Mouse (Mus musculus): ENCODE measurements around the gene Nucb1. TPM values are rescaled to one million over a fixed set of nuclear protein-coding genes. Genes with fewer than 3 reads are reported as not detected.
A peak's percentile ranks its signal among the peaks of the same experiment; 100 is the strongest.

Gene Nucb1
- total and polyA plus RNA-seq, 3 experiments = 127 to 409 (median 408) TPM

DNA sequence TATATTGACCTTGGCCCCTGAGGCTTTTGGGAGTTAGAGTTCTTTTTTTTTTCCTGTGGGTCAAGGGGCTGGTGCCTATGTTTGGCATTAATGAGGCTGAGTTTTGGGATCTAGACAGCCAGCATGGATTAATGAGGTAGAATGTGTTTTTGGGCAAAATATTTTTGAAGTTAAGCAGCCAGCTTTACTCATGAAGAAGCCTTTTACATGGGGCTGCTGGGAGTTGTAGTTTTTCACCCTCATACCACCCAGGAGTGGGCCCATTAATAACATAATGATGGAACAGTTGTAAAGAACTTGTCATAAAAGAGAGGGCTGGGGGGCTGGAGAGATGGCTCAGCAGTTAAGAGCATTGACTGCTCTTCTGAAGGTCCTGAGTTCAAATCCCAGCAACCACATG lies 63.6 kb downstream of the Nucb1 start:
- peaks cover 82% of the 10 kb centered on the region for H3K36me3 ChIP-seq (replicated peaks)
- H3K4me3 ChIP-seq (ENCODE audit: low read depth, low read length) = no peak overlapping the region
- no peak for ATAC-seq (ENCODE audit: extremely low read depth, insufficient number of reproducible peaks, low FRiP score, poor library complexity, severe bottlenecking)
- no peaks in the 10 kb centered on the region for H3K27me3 ChIP-seq (ENCODE audit: insufficient read depth, low read length)
- no peaks in the 10 kb centered on the region for H3K9me3 ChIP-seq (replicated peaks)
- TF ChIP-seq GATA1 (IDR thresholded peaks at IDR 0.05; ENCODE audit: borderline replicate concordance, low read length) (no peak), POLR2AphosphoS5 (IDR thresholded peaks at IDR 0.05; ENCODE audit: insufficient replicate concordance, low read depth, low read length) (no peak), TAL1 (conservative IDR thresholded peaks at IDR 0.05; ENCODE audit: low read depth, low read length) (no peak), CTCF (IDR thresholded peaks at IDR 0.05; ENCODE audit: low read depth, low read length) (no peak), GATA2 (IDR thresholded peaks at IDR 0.05; ENCODE audit: borderline replicate concordance, low read depth, low read length) (no peak)
- DNase-seq (ENCODE audit: low spot score) = no peak
- H3K4me1 ChIP-seq (ENCODE audit: insufficient read depth, low read depth, low read length) = peaks cover 46% of the 10 kb centered on the region

GRCm38 (mm10) chr7:45443526-45444420 lies 66.4 kb downstream of the Nucb1 start:
- peaks cover 89% of the 10 kb centered on the region for H3K36me3 ChIP-seq (replicated peaks)
- no peak for TF ChIP-seq GATA1 (IDR thresholded peaks at IDR 0.05; ENCODE audit: borderline replicate concordance, low read length)
- peak; percentile 66; the same call in 1 of the 2 replicates for TF ChIP-seq TAL1 (conservative IDR thresholded peaks at IDR 0.05; ENCODE audit: low read depth, low read length)
- no peaks in the 10 kb centered on the region for H3K9me3 ChIP-seq (replicated peaks)
- ATAC-seq (ENCODE audit: extremely low read depth, insufficient number of reproducible peaks, low FRiP score, poor library complexity, severe bottlenecking) (peak; percentile 78), DNase-seq (ENCODE audit: low spot score) (no peak)
- peaks cover 39% of the 10 kb centered on the region for H3K4me1 ChIP-seq (ENCODE audit: insufficient read depth, low read depth, low read length)
- no peak overlapping the region for H3K4me3 ChIP-seq (ENCODE audit: low read depth, low read length)
- H3K27me3 ChIP-seq (ENCODE audit: insufficient read depth, low read length) = no peaks in the 10 kb centered on the region

Other genes with a start within 250 kb of the Nucb1 start
Only the 20 nearest of the 34 such genes appear.
- gene Snrnp70, start 114.7 kb downstream of the Nucb1 start, total RNA-seq (2014; fragmentation: Nextera tagmentation) = 154 and 174 TPM in 2 replicates
- gene Snrnp70, start 114.7 kb downstream of the Nucb1 start, total RNA-seq (2017) = 319 and 333 TPM in 2 replicates
- 754 and 1,054 TPM in 2 replicates for gene Snrnp70, start 114.7 kb downstream of the Nucb1 start, polyA plus RNA-seq (2012)
- gene Kcna7, start 104.8 kb downstream of the Nucb1 start, total RNA-seq (2014; fragmentation: Nextera tagmentation) = not detected in 2 replicates
- gene Kcna7, start 104.8 kb downstream of the Nucb1 start, total RNA-seq (2017) = 0.05 TPM in 1 of 2 replicates, not detected in the other
- not detected in 2 replicates for gene Kcna7, start 104.8 kb downstream of the Nucb1 start, polyA plus RNA-seq (2012)
- not detected in 2 replicates for gene Ntf5, start 96.7 kb downstream of the Nucb1 start, total RNA-seq (2014; fragmentation: Nextera tagmentation)
- gene Ntf5, start 96.7 kb downstream of the Nucb1 start, total RNA-seq (2017) = 0.23 and 0.60 TPM in 2 replicates
- gene Ntf5, start 96.7 kb downstream of the Nucb1 start, polyA plus RNA-seq (2012) = 0.16 and 0.33 TPM in 2 replicates
- gene Lhb, start 89.6 kb downstream of the Nucb1 start, total RNA-seq (2014; fragmentation: Nextera tagmentation) = not detected in 2 replicates
- gene Lhb, start 89.6 kb downstream of the Nucb1 start, total RNA-seq (2017) = not detected in 2 replicates
- gene Lhb, start 89.6 kb downstream of the Nucb1 start, polyA plus RNA-seq (2012) = not detected in 2 replicates
- gene Gys1, start 75.6 kb downstream of the Nucb1 start, total RNA-seq (2014; fragmentation: Nextera tagmentation) = 39.4 and 44.8 TPM in 2 replicates
- 18.8 and 22.1 TPM in 2 replicates for gene Gys1, start 75.6 kb downstream of the Nucb1 start, total RNA-seq (2017)
- gene Gys1, start 75.6 kb downstream of the Nucb1 start, polyA plus RNA-seq (2012) = 34.3 and 36.7 TPM in 2 replicates
- 255 and 345 TPM in 2 replicates for gene Ruvbl2, start 72.3 kb downstream of the Nucb1 start, total RNA-seq (2014; fragmentation: Nextera tagmentation)
- gene Ruvbl2, start 72.3 kb downstream of the Nucb1 start, total RNA-seq (2017) = 139 and 167 TPM in 2 replicates
- 639 and 877 TPM in 2 replicates for gene Ruvbl2, start 72.3 kb downstream of the Nucb1 start, polyA plus RNA-seq (2012)
- gene Ftl1, start 50.5 kb downstream of the Nucb1 start, total RNA-seq (2014; fragmentation: Nextera tagmentation) = 2,893 and 3,214 TPM in 2 replicates
- 4,307 and 4,361 TPM in 2 replicates for gene Ftl1, start 50.5 kb downstream of the Nucb1 start, total RNA-seq (2017)
- 6,399 and 6,975 TPM in 2 replicates for gene Ftl1, start 50.5 kb downstream of the Nucb1 start, polyA plus RNA-seq (2012)
- 68.8 and 93.1 TPM in 2 replicates for gene Bax, start 43.5 kb downstream of the Nucb1 start, total RNA-seq (2014; fragmentation: Nextera tagmentation)
- 87.2 and 97.2 TPM in 2 replicates for gene Bax, start 43.5 kb downstream of the Nucb1 start, total RNA-seq (2017)
- 287 and 342 TPM in 2 replicates for gene Bax, start 43.5 kb downstream of the Nucb1 start, polyA plus RNA-seq (2012)
- gene Tulp2, start 28.5 kb downstream of the Nucb1 start, total RNA-seq (2014; fragmentation: Nextera tagmentation) = 0.98 and 1.1 TPM in 2 replicates
- gene Tulp2, start 28.5 kb downstream of the Nucb1 start, total RNA-seq (2017) = 0.23 and 0.49 TPM in 2 replicates
- 1.0 and 1.7 TPM in 2 replicates for gene Tulp2, start 28.5 kb downstream of the Nucb1 start, polyA plus RNA-seq (2012)
- gene Gm45808, start 23.6 kb downstream of the Nucb1 start, total RNA-seq (2014; fragmentation: Nextera tagmentation) = not detected in 2 replicates
- gene Gm45808, start 23.6 kb downstream of the Nucb1 start, total RNA-seq (2017) = not detected in 2 replicates
- gene Gm45808, start 23.6 kb downstream of the Nucb1 start, polyA plus RNA-seq (2012) = not detected in 2 replicates
- 17.7 and 18.0 TPM in 2 replicates for gene Dhdh, start 21.6 kb downstream of the Nucb1 start, total RNA-seq (2014; fragmentation: Nextera tagmentation)
- 4.8 and 6.8 TPM in 2 replicates for gene Dhdh, start 21.6 kb downstream of the Nucb1 start, total RNA-seq (2017)
- gene Dhdh, start 21.6 kb downstream of the Nucb1 start, polyA plus RNA-seq (2012) = 1.3 and 1.6 TPM in 2 replicates
- 57.6 and 75.0 TPM in 2 replicates for gene Ppp1r15a, start 15.9 kb upstream of the Nucb1 start, total RNA-seq (2014; fragmentation: Nextera tagmentation)
- 67.9 and 80.2 TPM in 2 replicates for gene Ppp1r15a, start 15.9 kb upstream of the Nucb1 start, total RNA-seq (2017)
- gene Ppp1r15a, start 15.9 kb upstream of the Nucb1 start, polyA plus RNA-seq (2012) = 56.8 and 62.3 TPM in 2 replicates
- gene Plekha4, start 15.9 kb upstream of the Nucb1 start, total RNA-seq (2014; fragmentation: Nextera tagmentation) = 1.5 and 1.7 TPM in 2 replicates
- gene Plekha4, start 15.9 kb upstream of the Nucb1 start, total RNA-seq (2017) = 0.70 and 2.8 TPM in 2 replicates
- 1.2 and 1.3 TPM in 2 replicates for gene Plekha4, start 15.9 kb upstream of the Nucb1 start, polyA plus RNA-seq (2012)
- 34.9 and 44.8 TPM in 2 replicates for gene Hsd17b14, start 44.5 kb upstream of the Nucb1 start, total RNA-seq (2014; fragmentation: Nextera tagmentation)
- 8.2 and 14.5 TPM in 2 replicates for gene Hsd17b14, start 44.5 kb upstream of the Nucb1 start, total RNA-seq (2017)
- 5.1 and 6.0 TPM in 2 replicates for gene Hsd17b14, start 44.5 kb upstream of the Nucb1 start, polyA plus RNA-seq (2012)
- 149 and 178 TPM in 2 replicates for gene Bcat2, start 59.7 kb upstream of the Nucb1 start, total RNA-seq (2014; fragmentation: Nextera tagmentation)
- gene Bcat2, start 59.7 kb upstream of the Nucb1 start, total RNA-seq (2017) = 45.9 and 47.0 TPM in 2 replicates
- 73.1 and 114 TPM in 2 replicates for gene Bcat2, start 59.7 kb upstream of the Nucb1 start, polyA plus RNA-seq (2012)
- gene Fgf21, start 105.1 kb upstream of the Nucb1 start, total RNA-seq (2014; fragmentation: Nextera tagmentation) = not detected in 2 replicates
- gene Fgf21, start 105.1 kb upstream of the Nucb1 start, total RNA-seq (2017) = 0.16 TPM in 1 of 2 replicates, not detected in the other
- gene Fgf21, start 105.1 kb upstream of the Nucb1 start, polyA plus RNA-seq (2012) = not detected in 2 replicates
- gene Fut1, start 106.9 kb upstream of the Nucb1 start, total RNA-seq (2014; fragmentation: Nextera tagmentation) = not detected in 2 replicates
- gene Fut1, start 106.9 kb upstream of the Nucb1 start, total RNA-seq (2017) = 0.16 TPM in 1 of 2 replicates, not detected in the other
- gene Fut1, start 106.9 kb upstream of the Nucb1 start, polyA plus RNA-seq (2012) = not detected in 2 replicates
- gene Izumo1, start 111.4 kb upstream of the Nucb1 start, total RNA-seq (2014; fragmentation: Nextera tagmentation) = 0.68 TPM in 1 of 2 replicates, not detected in the other
- 0.05 TPM in 1 of 2 replicates, not detected in the other for gene Izumo1, start 111.4 kb upstream of the Nucb1 start, total RNA-seq (2017)
- gene Izumo1, start 111.4 kb upstream of the Nucb1 start, polyA plus RNA-seq (2012) = 0.10 and 0.12 TPM in 2 replicates
- gene Rasip1, start 117.1 kb upstream of the Nucb1 start, total RNA-seq (2014; fragmentation: Nextera tagmentation) = 0.60 and 0.83 TPM in 2 replicates
- 0.06 and 0.11 TPM in 2 replicates for gene Rasip1, start 117.1 kb upstream of the Nucb1 start, total RNA-seq (2017)
- gene Rasip1, start 117.1 kb upstream of the Nucb1 start, polyA plus RNA-seq (2012) = 0.90 and 0.95 TPM in 2 replicates
- gene Mamstr, start 129.6 kb upstream of the Nucb1 start, total RNA-seq (2014; fragmentation: Nextera tagmentation) = not detected in 2 replicates
- not detected in 2 replicates for gene Mamstr, start 129.6 kb upstream of the Nucb1 start, total RNA-seq (2017)
- gene Mamstr, start 129.6 kb upstream of the Nucb1 start, polyA plus RNA-seq (2012) = not detected in 2 replicates